In genomic region chr2:181931077-181931815, GRCm38 (mm10) we compare ENCODE assay signal across 11 mouse cellular contexts. TPM values are rescaled to one million over a fixed set of nuclear protein-coding genes. Genes with fewer than 3 reads are reported as not detected.
DNase-seq lines count a peak whose midpoint lies in the region; ATAC-seq and TF ChIP-seq lines count a peak whose summit lies in the region.
"Not testable (repeated sequence)": the region's sequence is repeated elsewhere in the genome, so short reads cannot be mapped to it uniquely, and the experiment has no call there.
"Had no signal": no experiment of that assay in that cellular context is flagged by ENCODE, and none has a peak within 500 bp of the region (broad histone marks: within the 10 kb centered on the region; RNA-seq: fewer than 3 reads in every experiment).

No protein-coding gene starts in this region.

- not testable (repeated sequence) for H3K4me1 ChIP-seq in ES-E14 (ENCODE audit: control insufficient read depth in 2 of 2, insufficient read depth in 2 of 2, low read length in 2 of 2, poor library complexity in 1 of 2); lung, embryonic 14.5 days (ENCODE audit: insufficient read depth)

- H3K27me3 ChIP-seq in lung, embryonic 14.5 days (ENCODE audit: insufficient read depth, low read length), result not testable (repeated sequence)

- not testable (repeated sequence) for H3K27ac ChIP-seq in ES-E14 (ENCODE audit: insufficient read depth, low read depth, low read length, poor library complexity, severe bottlenecking); lung, embryonic 14.5 days (ENCODE audit: low read depth)

- WGBS in large intestine, adult 2 months, result 68% methylated on average over 3 of the region's 3 CpGs
- WGBS in lung, embryonic 14.5 days, result 72% methylated on average over 3 of the region's 3 CpGs

- peak; percentile 75 for DNase-seq in ES-E14 (ENCODE audit: low read depth, low spot score)
- DNase-seq in c-Kit-positive CD71-negative TER-119-negative erythroid progenitor cells, embryonic 14.5 days (ENCODE audit: low read depth), result peak; percentile 68
- peak; percentile 33 for DNase-seq in fibroblast of lung, adult 2 months (ENCODE audit: low read depth)
- peak; percentile 74 for DNase-seq in large intestine, adult 2 months (ENCODE audit: low read depth, low spot score)
- DNase-seq in lung, embryonic 14.5 days, result peak; percentile 69
- peak; percentile 34 to 79 for DNase-seq in thymus, postnatal 10 days (ENCODE audit: low spot score in 2 of 2)

- not testable (repeated sequence) for H3K4me3 ChIP-seq in ES-E14 (ENCODE audit: insufficient read depth in 1 of 2, low read depth in 1 of 2, low read length in 2 of 2, poor library complexity in 1 of 2, severe bottlenecking in 1 of 2); lung, embryonic 14.5 days (ENCODE audit: low read depth, low read length)

- H3K9ac ChIP-seq in ES-E14 (ENCODE audit: insufficient read depth, low read depth, low read length, poor library complexity, severe bottlenecking); lung, embryonic 14.5 days: not testable (repeated sequence)

- ATAC-seq in hematopoietic stem cell, adult 5-6 weeks (replicated peaks in 1 of 2; ENCODE audit: insufficient read depth in 1 of 2, low FRiP score in 2 of 2, low TSS enrichment in 1 of 2, low read depth in 1 of 2, poor library complexity in 2 of 2, severe bottlenecking in 2 of 2), result peak; percentile 70 to 85
- ATAC-seq in lung, embryonic 14.5 days (ENCODE audit: insufficient read depth), result 0 out of 2 replicates have a peak, but pooled peaks have one; percentile 68
- peak; percentile 64 for ATAC-seq in neutrophil, adult 5-6 weeks (ENCODE audit: extremely low read depth, insufficient number of reproducible peaks, low FRiP score, poor library complexity, severe bottlenecking)

- H3K4me2 ChIP-seq in lung, embryonic 14.5 days, result not testable (repeated sequence)

- H3K9me3 ChIP-seq in ES-E14 (ENCODE audit: control insufficient read depth, insufficient read depth, low read depth, low read length); lung, embryonic 14.5 days (ENCODE audit: low read depth, low read length): not testable (repeated sequence)

- in situ Hi-C loops in ES-E14 (cut with MboI; ENCODE audit: low sequenced_read_pairs in 2 of 2, unreplicated experiment in 2 of 2), result not testable (repeated sequence)

- TF ChIP-seq CTCF in lung, embryonic 14.5 days (IDR thresholded peaks at IDR 0.05; ENCODE audit: low read depth), result not testable (repeated sequence)

- not testable (repeated sequence) for H3K36me3 ChIP-seq in ES-E14 (ENCODE audit: control insufficient read depth, insufficient read depth, low read length, poor library complexity, severe bottlenecking); lung, embryonic 14.5 days (ENCODE audit: insufficient read depth)

RNA-seq across cellular contexts. Expression of gene Gm14496, which starts 59.7 kb away (rescaled TPM):
- not detected in 2 replicates for total RNA-seq in ES-E14 (2012; rRNA removed)
- 0.10 TPM in 1 of 2 replicates, not detected in the other for total RNA-seq in hematopoietic stem cell, adult 5-6 weeks (2017)
- polyA plus RNA-seq in large intestine, adult 2 months (2012; rRNA removed), result not detected in 2 replicates
- polyA plus RNA-seq in lung, embryonic 14.5 days (2014; fragmentation: Nextera tagmentation; extraction: Ambion mirVana), result not detected in 2 replicates
- total RNA-seq in neutrophil, adult 5-6 weeks (2017), result 0.12 TPM in 1 of 2 replicates, not detected in the other
- total RNA-seq: adrenal gland, adult 8-10 months; gastrocnemius, adult 8-10 months; left cerebral cortex, adult 8-10 months had no signal
